Mouse (Mus musculus): Measurements from ENCODE around the gene Rps15.

- TF ChIP-seq CTCF (IDR thresholded peaks at IDR 0.05; ENCODE audit: low read depth, low read length) (no peak), EP300 (IDR thresholded peaks at IDR 0.05; ENCODE audit: insufficient read depth, low read depth, low read length) (no peak), POLR2A (IDR thresholded peaks at IDR 0.05; ENCODE audit: insufficient read depth, low read length) (no peak)
Observed at GRCm38 (mm10) chr10:80270099-80270498, 22.2 kb upstream of the Rps15 start.
